Mouse (Mus musculus): ENCODE measurements around the gene Uckl1.

GRCm38 (mm10) chr2:181592231-181593041 lies 7.7 kb upstream of the Uckl1 start, which contains the start of gene Zfp512b:
- TF ChIP-seq CTCF (IDR thresholded peaks at IDR 0.05; ENCODE audit: borderline replicate concordance, insufficient read depth, low read length) (no peak), POLR2A (IDR thresholded peaks at IDR 0.05; ENCODE audit: low read depth, low read length) (peak; percentile 94)

Measured in embryonic fibroblast, embryonic 13.5 days (primary cell).